Mouse (Mus musculus) urinary bladder, postnatal 36 days (tissue): ENCODE data around the gene Tnip1.
"Not testable (repeated sequence)": the region's sequence is repeated elsewhere in the genome, so short reads cannot be mapped to it uniquely, and the experiment has no call there.

ENCODE experiments used
- DNase-seq, 2 experiments: peaks; one replicate each; pipeline ENCODE4 v3.0.0; 2022; ENCODE audit warnings: low spot score in 2 of 2, mixed read lengths in 1 of 2

Gene Tnip1

DNA sequence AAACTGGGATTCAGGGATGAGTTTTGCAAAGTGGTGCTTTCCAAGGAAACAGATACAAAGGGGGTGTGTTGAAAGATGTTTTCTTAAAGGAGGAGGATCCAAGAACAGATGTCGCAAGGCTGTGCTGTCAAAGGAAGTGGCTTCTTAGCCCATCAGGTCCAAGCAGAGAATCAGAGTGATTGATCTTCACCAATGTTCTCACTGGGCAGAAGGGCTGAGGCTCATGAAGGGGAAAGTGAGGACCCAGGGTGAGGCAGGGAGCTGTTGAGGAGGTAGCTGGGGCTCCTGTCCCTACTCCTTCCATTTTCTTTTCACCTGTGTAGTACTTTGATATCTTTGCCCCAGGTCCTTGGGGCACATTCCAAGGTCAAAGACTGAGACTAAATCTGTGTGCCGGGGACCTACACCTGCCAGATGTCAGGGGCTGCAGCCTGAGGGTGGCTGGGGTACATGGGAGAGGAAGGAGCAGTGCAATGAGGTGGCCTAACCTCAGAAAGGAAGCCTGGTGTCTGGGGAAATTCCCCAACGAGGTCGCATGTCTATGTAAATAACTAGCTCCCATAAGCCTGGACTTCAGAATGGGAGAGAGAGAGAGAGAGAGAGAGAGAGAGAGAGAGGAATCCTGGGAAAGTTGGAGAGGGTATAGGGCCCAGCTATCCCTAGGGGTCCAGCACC, 9.5 kb upstream of the Tnip1 start:
- no peak for DNase-seq

- DNase-seq: no peak
These were observed 8.8 kb upstream of the Tnip1 start for GRCm38 (mm10) chr11:54971365-54972048.

GRCm38 (mm10) chr11:54965234-54965633, 2.5 kb upstream of the Tnip1 start:
- no peak for DNase-seq

GRCm38 (mm10) chr11:54961921-54962320, 796 bp downstream of the Tnip1 start:
- DNase-seq: no peak

GRCm38 (mm10) chr11:54961164-54961850, 1.4 kb downstream of the Tnip1 start:
- no peak for DNase-seq

GRCm38 (mm10) chr11:54960251-54960650, 2.5 kb downstream of the Tnip1 start:
- no peak for DNase-seq

DNA sequence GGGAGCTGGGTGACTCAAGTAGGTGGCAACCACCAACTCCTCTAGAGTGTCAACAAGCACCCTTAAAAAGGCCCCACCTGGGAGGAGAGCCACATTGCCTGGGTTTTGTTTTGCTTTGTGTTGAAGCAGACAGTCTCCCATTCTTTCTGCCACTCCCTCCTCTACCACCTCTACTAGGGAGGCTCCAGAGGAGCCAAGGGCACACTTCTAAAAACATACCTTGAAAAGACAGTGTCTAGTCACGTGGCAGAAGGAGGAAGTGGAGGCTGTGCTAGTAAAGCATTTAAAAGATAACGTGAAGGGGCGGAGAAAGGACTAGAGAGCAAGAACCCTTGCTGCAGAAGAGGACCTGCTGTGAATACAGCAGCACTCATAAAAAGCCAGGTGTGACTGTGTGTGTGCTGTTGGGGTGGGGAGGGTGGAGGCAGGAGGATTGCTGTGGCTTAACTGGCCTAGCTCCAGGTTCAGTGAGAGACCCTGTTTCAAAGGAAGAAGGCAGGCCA, 4.1 kb downstream of the Tnip1 start:
- DNase-seq: no peak

- DNase-seq: not testable (repeated sequence)
These were observed 5.0 kb downstream of the Tnip1 start for GRCm38 (mm10) chr11:54957708-54958107.

DNA sequence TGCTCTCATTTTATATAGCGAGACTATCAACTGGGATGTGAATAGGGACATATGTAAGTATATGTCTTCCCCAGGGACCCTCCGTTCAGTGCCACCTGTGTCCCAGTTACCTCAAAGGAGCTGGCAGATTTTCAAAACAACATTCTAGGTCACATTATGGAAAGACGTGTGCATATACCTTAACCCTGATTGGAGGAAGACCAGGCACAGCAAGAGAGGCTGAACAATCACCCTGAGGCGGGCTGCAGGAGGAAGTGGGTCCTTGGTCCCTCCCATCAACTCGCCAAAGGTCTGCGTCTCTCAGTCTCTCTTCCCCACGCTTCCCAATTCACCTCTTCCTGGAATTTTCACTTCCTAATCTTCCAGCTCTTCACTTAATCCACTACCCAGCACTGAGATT, 5.8 kb downstream of the Tnip1 start:
- no peak for DNase-seq

DNA sequence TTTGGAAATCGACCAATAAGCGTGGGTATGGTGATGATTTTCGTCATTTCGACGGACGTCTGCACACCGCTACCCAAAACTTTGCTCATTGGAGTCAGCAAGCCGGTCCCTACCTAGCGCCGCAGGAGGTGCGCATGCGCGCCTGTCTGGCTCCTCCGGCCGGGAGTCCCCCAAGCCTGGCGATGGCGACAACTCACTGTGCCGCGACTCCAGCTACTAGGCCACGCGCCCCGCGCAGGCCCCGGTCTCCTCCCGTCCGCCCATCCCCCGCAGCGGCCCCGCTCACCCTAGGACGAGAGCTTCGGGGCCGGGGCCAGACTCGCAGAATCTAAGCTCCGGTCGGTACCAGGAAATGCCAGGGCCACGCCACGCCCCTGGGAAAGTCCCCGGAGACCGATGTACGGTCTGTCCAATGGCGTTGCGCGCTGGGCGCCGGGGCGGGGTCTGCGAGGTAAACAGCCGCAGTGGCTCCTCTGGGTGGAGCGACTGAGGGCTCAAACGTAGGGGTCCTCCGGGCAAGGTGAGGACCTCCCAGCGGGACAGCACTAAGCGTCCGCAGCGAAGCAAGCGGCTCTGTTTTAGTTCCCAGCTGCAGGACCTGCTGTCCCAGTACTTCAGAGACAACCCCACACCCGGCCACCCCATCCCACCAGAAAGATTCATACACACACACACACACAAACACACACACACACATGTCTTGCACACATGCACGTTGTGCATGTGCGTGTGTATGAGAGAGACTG, 6.8 kb downstream of the Tnip1 start:
- DNase-seq: peak; percentile 98 to 99

- DNase-seq: not testable (repeated sequence)
These were observed 7.3 kb downstream of the Tnip1 start for GRCm38 (mm10) chr11:54955400-54955734.

DNA sequence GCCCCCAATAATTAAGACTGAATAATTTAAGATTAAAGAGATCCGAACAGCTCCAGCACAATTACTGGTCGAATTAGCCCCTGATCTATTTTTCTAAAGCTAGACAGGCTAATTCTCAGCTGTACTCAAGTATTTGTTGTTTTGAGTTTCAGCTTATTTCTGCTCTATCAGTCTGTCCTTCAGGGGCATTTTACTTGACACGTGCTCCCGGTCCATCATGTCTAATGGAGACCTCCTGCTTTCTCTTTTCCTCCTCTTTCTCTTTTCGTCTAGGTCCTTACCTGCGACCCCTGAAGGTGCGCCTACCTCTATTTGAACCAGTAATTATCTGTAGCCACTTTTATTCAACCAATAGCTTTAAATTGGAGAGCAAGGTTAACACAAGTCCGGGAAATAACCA, 8.0 kb downstream of the Tnip1 start:
- DNase-seq: no peak

GRCm38 (mm10) chr11:54953993-54954446, 8.7 kb downstream of the Tnip1 start:
- no peak for DNase-seq

DNA sequence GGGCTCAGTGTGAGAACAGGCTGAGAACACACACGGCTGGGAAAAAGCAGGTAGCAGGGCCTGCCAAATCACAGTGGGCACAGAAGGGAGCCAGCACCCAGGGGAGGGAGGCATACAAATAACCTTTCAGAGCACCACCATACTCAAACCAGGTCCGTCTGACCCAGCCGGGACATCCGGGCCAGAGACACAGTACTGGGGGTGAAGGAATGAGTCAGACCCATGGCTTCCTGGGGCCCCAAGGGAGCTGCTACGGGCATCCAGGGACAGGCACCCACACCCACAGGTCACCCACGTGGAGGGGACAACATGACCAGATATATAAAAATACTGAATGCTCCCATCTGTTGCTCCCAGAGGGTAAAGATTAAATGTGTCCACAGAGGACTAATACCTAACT, 10.1 kb downstream of the Tnip1 start:
- no peak for DNase-seq

GRCm38 (mm10) chr11:54950684-54951083, 12.0 kb downstream of the Tnip1 start:
- no peak for DNase-seq

DNA sequence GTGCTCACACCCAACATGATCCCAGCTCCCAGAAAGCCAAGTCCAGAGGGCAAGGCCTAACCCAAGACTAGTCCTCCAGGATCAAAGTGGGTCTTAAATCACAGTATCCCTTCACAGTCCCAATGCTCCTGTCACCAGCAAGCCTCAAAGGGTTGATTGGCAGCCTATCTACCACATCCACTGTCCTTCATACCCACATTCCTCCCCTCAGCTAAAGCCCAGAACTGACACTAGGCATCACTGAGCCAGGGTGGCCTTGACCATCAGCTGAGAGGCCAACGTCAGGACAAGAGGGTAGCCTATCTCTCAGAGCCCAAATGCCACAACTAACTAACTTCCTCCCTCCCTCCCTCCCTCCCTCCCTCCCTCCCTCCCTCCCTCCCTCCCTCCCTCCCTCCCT, 13.0 kb downstream of the Tnip1 start:
- no peak for DNase-seq

DNA sequence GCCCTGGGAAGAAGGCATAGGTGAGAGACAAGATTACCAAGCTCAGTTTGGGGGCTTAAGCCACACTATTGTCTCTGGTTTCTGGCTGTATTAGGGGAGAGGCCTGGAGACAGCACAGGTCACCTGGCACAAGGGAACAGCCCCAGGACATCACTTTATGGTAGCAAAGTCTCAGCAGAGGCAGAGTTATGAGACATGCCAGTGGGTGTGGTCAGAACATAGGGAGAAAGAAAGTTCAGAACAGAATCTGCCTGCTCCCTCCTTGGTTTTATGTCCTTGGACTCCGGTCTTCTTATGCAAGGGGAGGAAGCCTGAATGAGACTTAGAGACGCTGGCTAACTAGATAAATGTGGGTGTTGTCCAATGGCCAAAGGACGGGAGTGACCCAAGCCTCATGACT, 18.0 kb downstream of the Tnip1 start:
- no peak for DNase-seq

DNA sequence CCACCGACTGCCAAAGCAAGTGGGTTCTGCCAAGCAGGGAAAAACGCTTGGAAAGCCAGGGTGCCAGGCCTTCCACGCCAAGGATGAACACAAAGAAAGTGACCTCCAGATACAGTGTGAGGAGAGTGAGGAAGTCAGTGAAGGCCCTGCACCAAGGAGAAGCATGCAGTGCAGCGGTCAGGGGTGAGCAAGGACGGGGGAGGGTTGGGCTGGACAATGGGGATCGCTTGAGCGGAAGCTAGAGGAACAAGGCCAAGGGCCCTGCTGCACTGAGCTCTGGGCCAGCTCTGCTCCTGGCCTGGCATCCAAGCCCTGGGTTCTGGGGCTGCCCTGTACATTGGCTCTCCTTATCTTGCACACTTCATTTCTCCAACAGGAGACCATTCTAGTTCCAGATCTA, 22.7 kb downstream of the Tnip1 start:
- no peak for DNase-seq

- DNase-seq: no peak
These were observed 23.2 kb downstream of the Tnip1 start for GRCm38 (mm10) chr11:54939501-54939900.

DNA sequence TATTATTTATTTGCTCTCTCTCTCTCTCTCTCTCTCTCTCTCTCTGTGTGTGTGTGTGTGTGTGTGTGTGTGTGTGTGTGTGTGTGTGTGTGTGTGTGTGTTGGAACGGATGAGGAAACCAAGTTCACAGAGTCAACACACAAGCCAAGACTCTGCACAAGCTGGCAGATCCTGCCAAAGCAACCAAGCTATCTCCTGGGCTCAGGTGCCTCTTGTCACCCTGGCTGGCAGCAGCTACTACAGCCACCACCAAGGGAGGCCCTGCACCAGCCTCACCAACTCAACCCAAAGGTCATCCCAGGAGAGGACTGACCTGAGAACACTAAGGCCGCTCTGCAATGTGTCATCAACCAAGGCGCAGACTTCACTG, 26.0 kb downstream of the Tnip1 start:
- no peak for DNase-seq

DNA sequence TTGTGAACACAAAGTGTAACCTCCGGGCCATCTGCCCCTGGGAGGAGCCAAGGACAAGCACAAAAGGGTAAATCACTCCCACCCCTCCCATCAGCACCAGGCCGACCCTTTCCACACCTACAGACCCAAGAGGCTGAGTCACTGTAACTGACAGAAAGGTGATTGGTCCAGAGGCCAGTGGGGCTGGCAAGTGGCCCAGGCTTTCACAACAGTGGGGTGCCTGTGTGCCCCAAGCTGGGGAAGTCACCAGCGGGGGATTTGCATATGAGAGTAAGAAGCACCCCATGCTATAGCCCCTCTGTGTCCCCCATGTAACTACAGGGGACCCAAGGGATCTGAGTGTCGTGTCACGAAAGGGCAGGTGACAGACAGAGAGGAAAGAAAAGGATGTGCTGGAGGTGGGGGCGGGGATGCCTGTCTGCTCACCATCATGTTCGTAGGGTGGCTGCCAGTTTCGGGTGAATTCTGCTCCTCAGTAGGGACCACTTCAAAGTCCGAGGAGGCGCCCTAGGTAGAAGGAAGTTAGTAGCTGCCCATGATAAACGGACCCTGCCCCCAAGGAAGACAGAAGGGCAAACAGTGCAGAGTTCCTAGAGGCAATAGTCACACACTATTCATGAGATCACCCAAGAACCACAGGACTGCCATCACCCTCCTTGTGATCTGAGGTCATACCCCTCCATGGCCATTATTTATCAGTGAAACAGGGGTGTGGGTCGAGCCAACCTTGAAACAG, 26.5 kb downstream of the Tnip1 start:
- DNase-seq: peak; percentile 33 to 62
